Mouse (Mus musculus) spleen, postnatal 4 days (tissue): ENCODE results near the gene Sirt6.
A peak's percentile ranks its signal among the peaks of the same experiment; 100 is the strongest.

Experiments used
- DNase-seq, 2 experiments: peaks; one replicate each; pipeline ENCODE4 v3.0.0; 2022; ENCODE audit warnings: low spot score in 2 of 2

The Sirt6 gene

DNA sequence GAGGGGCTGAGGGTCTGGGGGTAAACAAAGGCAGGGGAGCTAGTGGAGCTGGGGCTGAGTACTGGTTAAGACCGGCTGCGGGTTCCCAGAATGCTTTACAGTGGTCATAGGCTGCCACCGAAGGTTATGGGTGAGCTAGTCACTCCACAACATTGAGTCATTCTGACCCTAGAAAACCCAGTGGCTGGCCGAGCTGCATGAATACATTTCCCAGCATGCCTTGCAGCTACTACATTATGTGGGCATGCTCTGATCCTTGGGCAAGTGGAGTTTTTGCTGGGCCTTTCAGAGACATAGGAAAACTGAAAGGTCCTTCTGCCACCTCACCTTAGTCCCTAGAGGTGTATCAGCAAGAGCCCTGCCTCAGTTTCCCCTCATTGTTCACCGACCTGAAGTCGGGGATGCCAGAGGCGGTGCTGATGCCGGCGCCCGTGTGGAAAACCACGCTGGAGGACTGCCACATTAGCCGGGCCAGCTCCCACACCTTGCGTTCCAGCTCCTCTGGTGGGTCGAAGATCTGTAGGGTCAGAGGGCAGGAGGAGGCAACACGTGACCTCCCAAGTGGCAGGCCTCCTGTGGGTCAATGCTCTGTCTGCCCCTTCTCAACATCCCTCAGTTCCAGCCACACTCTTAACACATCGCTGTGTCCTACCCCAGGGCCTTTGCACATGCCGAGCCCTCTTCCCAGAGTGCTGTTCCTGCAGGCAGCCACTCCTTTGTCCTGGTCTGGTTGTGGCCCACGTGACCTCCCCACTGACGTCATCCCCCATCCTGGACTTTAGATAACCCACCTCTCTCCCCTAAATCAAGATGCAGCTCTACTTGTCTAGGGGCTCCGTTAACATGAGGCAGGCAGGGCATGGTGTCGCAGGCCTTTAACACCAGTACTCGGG lies 1.2 kb downstream of the Sirt6 start:
- DNase-seq = no peak

GRCm38 (mm10) chr10:81623441-81623840 lies 4.2 kb downstream of the Sirt6 start:
- no peak for DNase-seq

DNA sequence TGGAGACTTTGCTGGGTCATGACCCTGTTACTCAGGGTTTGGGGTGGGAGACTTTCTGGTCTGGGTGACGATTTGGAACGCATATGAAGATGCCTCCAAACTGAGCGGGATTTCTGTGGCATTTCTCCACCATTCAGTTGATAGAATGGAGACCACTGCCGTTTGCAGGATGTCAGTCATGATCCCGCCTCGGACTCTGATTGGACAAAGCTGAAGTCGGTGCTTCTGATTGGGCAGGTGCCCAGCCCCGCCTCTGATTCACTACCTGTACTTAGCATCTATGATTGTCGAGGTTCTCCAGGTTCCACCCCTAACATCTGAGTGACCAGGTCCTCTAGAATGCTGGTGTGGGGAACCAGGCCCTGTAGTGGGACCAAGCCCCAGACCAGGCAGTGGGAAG lies 6.8 kb downstream of the Sirt6 start:
- no peak for DNase-seq

DNA sequence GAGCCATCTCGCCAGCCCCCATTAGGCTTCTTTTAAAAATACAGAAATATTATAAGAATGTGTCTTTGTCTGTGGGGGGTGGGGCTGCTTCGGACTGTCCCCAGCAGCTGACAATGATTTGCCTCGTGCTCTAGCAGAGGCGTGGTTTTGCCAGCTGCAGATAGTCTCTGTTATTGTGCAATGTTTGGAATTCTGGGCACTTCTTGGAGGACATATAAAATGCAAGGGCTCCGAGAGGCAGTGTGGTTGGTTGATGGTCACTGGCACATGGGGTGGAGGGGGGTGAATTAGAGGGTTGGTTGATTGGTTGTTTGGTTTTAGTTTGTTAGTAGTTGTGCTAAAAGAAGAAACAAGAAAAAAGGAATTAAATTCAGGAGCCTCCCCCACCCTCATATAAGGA lies 7.6 kb downstream of the Sirt6 start:
- no peak for DNase-seq

- DNase-seq = no peak
Observed at GRCm38 (mm10) chr10:81615486-81615885, 12.1 kb downstream of the Sirt6 start.

- no peak for DNase-seq
Observed at GRCm38 (mm10) chr10:81612779-81613178, 14.8 kb downstream of the Sirt6 start.

DNA sequence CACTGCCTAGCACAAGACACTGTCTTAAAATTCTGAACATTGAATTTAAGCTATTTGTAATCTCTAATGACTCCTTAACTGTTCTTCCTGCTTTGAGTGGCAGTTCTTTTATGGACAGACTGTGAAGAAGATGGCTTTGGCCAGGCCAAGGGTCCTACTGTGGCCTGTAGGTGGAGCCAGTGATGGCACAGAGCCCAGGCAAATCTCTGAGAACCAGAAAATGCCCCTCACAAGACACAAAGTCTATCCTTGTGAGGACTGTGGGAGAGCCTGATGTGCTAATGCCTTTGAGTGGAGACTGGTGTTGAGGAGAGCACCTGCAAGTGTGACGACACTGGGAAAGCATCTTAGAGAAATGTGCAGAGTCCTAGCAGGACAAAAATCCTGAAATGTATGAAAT lies 19.3 kb downstream of the Sirt6 start:
- no peak for DNase-seq

DNA sequence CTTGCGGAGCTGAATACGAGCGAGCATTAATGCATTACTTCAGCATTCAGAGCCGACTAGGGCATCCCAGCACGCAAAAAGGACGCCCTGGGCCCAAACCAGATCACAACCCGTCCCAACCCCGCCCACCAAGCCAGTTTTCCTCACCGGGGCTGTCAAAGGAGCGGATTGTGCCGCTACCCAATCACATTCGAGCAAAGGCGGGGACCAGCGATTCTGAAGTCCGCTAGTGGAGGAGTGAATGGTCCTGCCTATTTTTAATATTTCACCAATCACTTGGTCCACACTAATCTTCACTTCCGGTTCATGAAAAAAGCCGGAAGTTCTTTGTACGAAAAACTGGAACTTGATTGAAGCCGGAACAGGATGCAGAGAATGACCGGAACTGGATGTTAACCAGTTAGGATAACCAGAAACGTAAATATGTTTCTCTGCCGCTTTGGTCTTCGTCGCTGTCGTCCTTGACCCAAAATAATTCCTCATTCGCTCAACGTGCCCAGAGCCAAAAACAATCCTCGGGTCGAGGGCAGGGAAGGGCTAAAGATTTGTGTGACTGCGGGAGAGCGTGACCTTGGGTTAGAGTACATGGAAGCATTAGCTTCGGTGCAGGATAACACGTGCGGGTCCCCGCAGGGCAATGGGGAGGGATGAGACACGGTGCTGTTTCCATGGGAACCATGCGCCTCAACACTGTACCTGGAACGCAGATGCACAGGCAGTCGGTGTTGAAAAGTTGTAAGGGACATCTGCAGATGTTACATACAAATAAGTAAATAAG lies 21.4 kb downstream of the Sirt6 start, which contains the start of gene BC025920:
Gene BC025920, plus strand, starts transcription at position 297 of the 778 bp plus-strand sequence.
- DNase-seq = peak; percentile 92 to 94

DNA sequence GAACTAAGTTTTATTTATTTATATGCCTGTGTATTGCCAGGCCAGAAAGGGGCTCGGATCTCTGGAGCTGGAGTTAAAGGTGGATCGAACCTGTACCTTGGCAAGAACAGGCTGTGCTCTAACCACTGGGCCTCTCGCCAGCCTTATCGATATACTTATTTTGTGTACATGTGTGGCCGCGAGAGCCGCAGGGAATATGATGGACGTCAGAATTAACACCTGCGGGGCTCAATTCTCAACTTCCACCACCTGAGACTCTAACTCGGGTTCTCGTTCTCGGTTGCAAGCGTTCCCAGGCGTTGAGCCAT lies 22.0 kb downstream of the Sirt6 start:
- no peak for DNase-seq

- peak; percentile 81 to 92 for DNase-seq
Observed at GRCm38 (mm10) chr10:81604968-81605665, 22.5 kb downstream of the Sirt6 start.

DNA sequence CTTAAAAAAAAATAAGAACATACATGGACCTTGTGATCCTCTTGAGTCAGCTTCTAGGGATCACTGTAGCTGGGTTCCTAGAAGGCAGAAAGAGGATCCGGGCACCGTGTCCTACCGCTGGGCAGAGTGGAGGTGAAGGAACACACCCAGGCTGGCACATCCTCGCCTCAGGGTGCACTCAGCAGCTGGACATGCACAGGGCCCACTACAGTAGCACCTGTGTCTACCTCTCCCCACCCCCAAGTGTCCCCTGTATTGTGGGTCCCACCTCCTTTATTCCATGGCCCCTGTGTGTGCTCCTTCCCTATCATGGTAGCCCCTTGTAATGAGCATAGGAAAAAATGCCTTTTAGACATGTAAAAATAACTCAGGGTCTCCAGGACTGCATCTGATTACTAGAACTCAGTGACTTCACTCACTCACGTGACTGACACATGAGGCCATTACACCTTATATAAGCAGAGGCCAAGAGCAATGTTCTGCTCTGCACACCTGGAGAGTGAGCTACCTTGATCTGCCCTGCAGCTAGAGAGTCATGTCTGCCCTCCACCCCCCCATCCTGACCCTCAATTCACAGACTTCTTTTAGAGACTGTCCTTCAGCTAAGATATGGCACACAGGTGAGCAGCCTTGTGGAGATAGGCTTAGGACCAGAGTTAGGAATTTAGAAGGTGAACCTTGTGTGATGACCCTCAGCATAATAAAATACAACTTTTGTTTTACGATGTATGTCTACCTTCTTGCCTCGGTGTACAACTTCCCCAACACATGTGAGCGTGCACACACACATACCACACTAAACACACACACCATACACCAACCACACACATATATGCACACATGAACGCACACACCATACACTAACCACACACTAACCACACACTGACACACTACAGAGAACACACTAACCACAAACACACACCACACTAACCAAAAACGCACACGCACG lies 23.3 kb downstream of the Sirt6 start:
- no peak for DNase-seq

- DNase-seq = no peak
Observed at GRCm38 (mm10) chr10:81602741-81603151, 24.9 kb downstream of the Sirt6 start.

DNA sequence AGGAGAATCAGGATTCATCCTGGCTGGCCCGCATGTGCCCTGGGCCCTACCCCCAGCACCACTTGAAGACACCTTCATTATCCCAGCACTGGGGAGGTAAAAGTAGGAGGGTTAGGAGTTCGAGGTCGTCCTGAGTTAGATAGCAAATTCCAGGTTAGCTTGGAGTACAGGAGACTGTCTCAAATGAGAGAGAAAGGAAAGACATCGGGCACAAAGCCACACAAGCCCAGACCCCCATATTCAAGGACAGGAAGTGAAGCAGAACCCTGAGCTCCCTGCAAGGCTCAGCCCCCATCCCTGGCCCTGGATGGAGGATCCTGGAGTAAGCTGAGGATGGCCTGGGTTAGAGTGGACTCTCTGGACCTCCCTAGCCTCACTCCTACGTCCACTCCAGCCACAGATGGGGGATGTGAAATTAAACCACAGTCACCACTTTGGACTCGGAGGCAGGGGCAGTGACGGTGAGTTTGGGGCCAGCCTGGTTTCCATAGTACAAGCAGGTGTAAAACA lies 26.1 kb downstream of the Sirt6 start:
- no peak for DNase-seq

GRCm38 (mm10) chr10:81600738-81601203 lies 26.8 kb downstream of the Sirt6 start, which contains the start of gene Tle6:
Tle6 (minus strand) TSS chr10:81601073.
- peak; percentile 90 to 95 for DNase-seq

GRCm38 (mm10) chr10:81600096-81600495 lies 27.5 kb downstream of the Sirt6 start:
- no peak for DNase-seq

- DNase-seq = no peak
Observed at GRCm38 (mm10) chr10:81599630-81600029, 28.0 kb downstream of the Sirt6 start.

- DNase-seq = no peak
Observed at GRCm38 (mm10) chr10:81598871-81599270, 28.7 kb downstream of the Sirt6 start.

DNA sequence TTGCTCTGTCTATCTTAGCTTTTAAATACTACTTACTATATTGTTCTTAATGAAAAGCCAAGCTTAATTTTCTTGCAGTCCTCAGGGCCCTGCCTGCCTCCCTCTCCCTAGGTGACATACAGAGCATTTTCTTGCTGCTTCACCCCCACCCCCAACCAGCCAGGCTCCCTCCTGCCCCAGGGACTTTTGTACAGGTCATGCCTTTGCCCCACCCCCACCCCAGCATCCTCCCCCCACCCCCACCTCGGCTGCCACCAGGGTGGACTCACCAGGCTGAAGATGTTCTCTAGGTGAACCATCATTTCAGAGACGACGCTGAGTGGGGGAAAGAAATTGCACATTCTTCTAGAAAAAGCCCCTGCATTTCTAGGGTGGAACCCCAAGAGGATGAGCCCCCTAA lies 29.3 kb downstream of the Sirt6 start:
- no peak for DNase-seq

GRCm38 (mm10) chr10:81597137-81597950 lies 30.3 kb downstream of the Sirt6 start:
- peak in 1 of 2 experiments; percentile 65 for DNase-seq

DNA sequence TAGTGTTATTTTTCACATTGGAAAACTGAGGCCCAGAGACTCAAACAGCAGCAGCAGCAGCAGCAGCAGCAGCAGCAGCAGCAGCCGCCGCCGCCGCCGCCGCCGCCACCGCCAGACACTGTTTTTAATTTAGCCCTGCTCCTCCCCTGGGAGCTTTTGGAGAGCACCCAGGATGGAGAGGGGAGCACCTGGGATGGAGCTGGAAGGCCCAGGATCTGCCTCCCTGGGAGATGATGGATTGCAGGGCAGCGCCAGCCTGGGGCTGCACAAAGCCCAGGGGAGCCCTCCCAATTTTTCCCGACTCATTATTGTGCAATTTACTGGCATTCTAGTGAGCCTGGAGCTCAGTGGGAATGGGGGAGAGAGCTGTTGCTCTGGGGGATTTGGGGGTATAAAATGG lies 31.0 kb downstream of the Sirt6 start:
- DNase-seq = no peak
